Mouse (Mus musculus): ENCODE data around the gene Slc25a45. TPM values are rescaled to one million over a fixed set of nuclear protein-coding genes. Genes with fewer than 3 reads are reported as not detected.
A peak's percentile ranks its signal among the peaks of the same experiment; 100 is the strongest.

Slc25a45 gene
- polyA plus RNA-seq, 1 experiment from 2014 or later = 2.0 TPM

- H3K27me3 ChIP-seq = no peaks in the 10 kb centered on the region
- no peak overlapping the region for H3K4me2 ChIP-seq (replicated peaks)
- H3K9ac ChIP-seq = no peak overlapping the region
- no peak for ATAC-seq (ENCODE audit: low FRiP score)
- 86% methylated on average over 3 of the region's 3 CpGs for WGBS
- no peaks in the 10 kb centered on the region for H3K9me3 ChIP-seq (replicated peaks)
- no peak overlapping the region for H3K4me3 ChIP-seq
- 0 out of 2 replicates have a peak, but pooled peaks cover 3% of the 10 kb centered on the region for H3K36me3 ChIP-seq
- no peak overlapping the region for H3K27ac ChIP-seq
- H3K4me1 ChIP-seq = peaks cover 8% of the 10 kb centered on the region
Observed at GRCm38 (mm10) chr19:5887234-5887815, 9.7 kb downstream of the Slc25a45 start.

- ATAC-seq (ENCODE audit: low FRiP score) = no peak
- Histone ChIP-seq H3K9me3 (replicated peaks) (no peaks in the 10 kb centered on the region), H3K27ac (no peak overlapping the region), H3K27me3 (no peaks in the 10 kb centered on the region), H3K4me2 (replicated peaks) (no peak overlapping the region), H3K9ac (no peak overlapping the region), H3K4me3 (no peak overlapping the region), H3K4me1 (peaks cover 21% of the 10 kb centered on the region), H3K36me3 (0 out of 2 replicates have a peak, but pooled peaks cover 5% of the 10 kb centered on the region)
- 68% methylated on average over 4 of the region's 4 CpGs for WGBS
Observed at GRCm38 (mm10) chr19:5889211-5889610, 11.6 kb downstream of the Slc25a45 start.

- no peak overlapping the region for H3K27ac ChIP-seq
- no peak overlapping the region for H3K4me2 ChIP-seq (replicated peaks)
- H3K27me3 ChIP-seq = no peaks in the 10 kb centered on the region
- peaks cover 21% of the 10 kb centered on the region for H3K4me1 ChIP-seq
- WGBS = 95% methylated on average over 12 of the region's 12 CpGs
- no peaks in the 10 kb centered on the region for H3K9me3 ChIP-seq (replicated peaks)
- peaks cover 20% of the 10 kb centered on the region for H3K36me3 ChIP-seq
- no peak for ATAC-seq (ENCODE audit: low FRiP score)
- H3K9ac ChIP-seq = no peak overlapping the region
- H3K4me3 ChIP-seq = no peak overlapping the region
Observed at GRCm38 (mm10) chr19:5891521-5892258, 14.1 kb downstream of the Slc25a45 start.

DNA sequence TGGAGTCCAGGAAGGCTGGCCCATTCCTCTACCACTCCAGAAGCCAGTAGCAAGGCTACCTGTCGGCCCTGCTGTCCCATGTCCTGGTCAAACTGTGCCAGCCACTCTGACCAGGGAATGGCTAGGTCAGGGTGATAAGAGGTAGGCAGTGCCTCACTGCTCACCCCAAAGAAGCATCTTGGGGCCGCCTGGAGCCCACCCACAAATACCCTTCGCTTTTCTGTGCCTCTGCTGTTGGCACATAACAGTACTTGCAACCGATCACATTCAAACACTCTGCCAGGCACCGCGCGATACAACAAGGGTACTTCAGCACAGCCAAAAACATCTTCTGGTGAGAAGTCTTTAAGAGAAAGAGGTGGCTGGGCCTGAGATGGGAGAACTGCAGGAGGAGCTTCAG lies 14.7 kb downstream of the Slc25a45 start:
- peaks cover 24% of the 10 kb centered on the region for H3K36me3 ChIP-seq
- H3K27me3 ChIP-seq = no peaks in the 10 kb centered on the region
- H3K4me1 ChIP-seq = peaks cover 21% of the 10 kb centered on the region
- H3K4me3 ChIP-seq = 0 out of 2 replicates have a peak overlapping the region, but pooled peaks have one; percentile 70
- H3K27ac ChIP-seq = no peak overlapping the region
- 0 out of 2 replicates have a peak overlapping the region, but pooled peaks have one; percentile 81 for H3K4me2 ChIP-seq (replicated peaks)
- H3K9ac ChIP-seq = no peak overlapping the region
- no peak for ATAC-seq (ENCODE audit: low FRiP score)
- 97% methylated on average over 7 of the region's 7 CpGs for WGBS
- H3K9me3 ChIP-seq (replicated peaks) = no peaks in the 10 kb centered on the region

DNA sequence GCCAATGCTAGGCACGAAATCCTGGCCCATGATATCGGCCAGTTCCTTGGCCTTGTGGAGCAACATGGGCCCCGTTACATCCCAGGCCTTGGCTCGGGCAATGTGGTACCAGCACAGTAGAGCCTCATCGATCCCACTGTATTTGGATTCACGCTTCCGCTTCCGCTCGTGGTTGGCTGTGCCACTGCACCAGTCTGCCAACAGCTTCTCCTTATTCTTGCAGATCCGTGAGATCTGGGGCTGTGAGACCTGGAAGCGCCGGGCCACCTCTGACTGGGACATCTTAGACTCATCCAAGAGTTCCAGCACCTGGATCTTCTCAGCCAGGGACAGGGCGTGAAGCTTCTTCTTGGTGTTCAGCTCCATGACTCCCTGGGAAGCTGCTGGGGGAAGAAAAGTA lies 15.1 kb downstream of the Slc25a45 start:
- Histone ChIP-seq H3K27ac (no peak overlapping the region), H3K27me3 (no peaks in the 10 kb centered on the region), H3K9me3 (replicated peaks) (no peaks in the 10 kb centered on the region), H3K36me3 (peaks cover 28% of the 10 kb centered on the region), H3K4me3 (peak overlapping the region; percentile 70), H3K4me2 (replicated peaks) (peak overlapping the region; percentile 81), H3K9ac (peak overlapping the region; percentile 90), H3K4me1 (peaks cover 21% of the 10 kb centered on the region)
- 88% methylated on average over 13 of the region's 13 CpGs for WGBS
- no peak for ATAC-seq (ENCODE audit: low FRiP score)

DNA sequence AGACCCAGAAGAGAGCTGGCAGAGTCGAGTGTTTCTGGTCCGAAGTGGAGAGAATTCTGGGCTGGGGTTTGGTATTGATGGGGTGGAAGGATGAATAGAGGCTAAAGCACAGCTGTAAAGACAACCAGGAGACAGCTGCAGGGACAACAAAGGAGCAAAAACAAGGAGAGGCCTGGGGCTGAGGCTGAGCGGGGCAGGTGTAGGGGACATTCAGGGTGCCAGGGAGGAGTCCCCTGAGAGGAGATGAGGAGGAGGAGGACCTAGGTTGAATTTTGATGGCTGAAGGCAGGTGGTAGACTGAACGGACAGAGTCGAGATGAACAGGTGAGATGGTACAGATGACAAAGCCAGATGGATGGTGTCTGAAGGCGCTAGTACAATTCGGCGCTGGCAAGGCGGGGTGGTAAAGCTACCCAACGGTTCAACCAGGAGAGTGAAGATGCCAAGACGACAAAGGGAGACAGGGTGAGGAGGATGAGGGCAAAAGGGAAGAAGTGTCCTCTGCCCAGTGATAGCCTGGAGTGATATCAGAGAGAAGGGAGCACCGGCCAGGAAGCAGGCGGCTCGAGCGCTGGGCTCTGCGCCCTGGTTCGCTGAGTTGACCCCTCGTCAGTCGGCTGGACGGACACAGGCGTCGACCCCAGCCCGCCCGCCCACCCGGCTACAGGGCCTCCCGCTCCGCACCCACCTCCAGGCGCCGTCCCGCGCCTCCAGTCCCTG lies 15.8 kb downstream of the Slc25a45 start:
- Histone ChIP-seq H3K4me3 (peak overlapping the region; percentile 70), H3K4me2 (replicated peaks) (peak overlapping the region; percentile 81), H3K4me1 (peaks cover 21% of the 10 kb centered on the region), H3K9ac (peak overlapping the region; percentile 90), H3K27me3 (no peaks in the 10 kb centered on the region), H3K36me3 (peaks cover 34% of the 10 kb centered on the region), H3K9me3 (replicated peaks) (no peaks in the 10 kb centered on the region), H3K27ac (peak overlapping the region; percentile 76; the same call in 1 of the 2 replicates)
- no peak; the same call in none of the 2 replicates for ATAC-seq (ENCODE audit: low FRiP score)
- 7% methylated on average over 31 of the region's 31 CpGs for WGBS

- H3K27me3 ChIP-seq = no peaks in the 10 kb centered on the region
- H3K27ac ChIP-seq = peak within 1 kb of the TSS; percentile 76
- peaks cover 38% of the 10 kb centered on the region for H3K36me3 ChIP-seq
- peak within 1 kb of the TSS; percentile 90 for H3K9ac ChIP-seq
- 5% methylated on average over 36 of the region's 36 CpGs for WGBS
- H3K9me3 ChIP-seq (replicated peaks) = no peaks in the 10 kb centered on the region
- peaks cover 21% of the 10 kb centered on the region for H3K4me1 ChIP-seq
- H3K4me3 ChIP-seq = peak within 1 kb of the TSS; percentile 70
- peak; percentile 95 for ATAC-seq (ENCODE audit: low FRiP score)
- H3K4me2 ChIP-seq (replicated peaks) = peak within 1 kb of the TSS; percentile 81
Observed at GRCm38 (mm10) chr19:5894002-5894678, 16.5 kb downstream of the Slc25a45 start, which contains the start of gene Tigd3. Gene Tigd3 (minus strand): TSS chr19:5894149.

DNA sequence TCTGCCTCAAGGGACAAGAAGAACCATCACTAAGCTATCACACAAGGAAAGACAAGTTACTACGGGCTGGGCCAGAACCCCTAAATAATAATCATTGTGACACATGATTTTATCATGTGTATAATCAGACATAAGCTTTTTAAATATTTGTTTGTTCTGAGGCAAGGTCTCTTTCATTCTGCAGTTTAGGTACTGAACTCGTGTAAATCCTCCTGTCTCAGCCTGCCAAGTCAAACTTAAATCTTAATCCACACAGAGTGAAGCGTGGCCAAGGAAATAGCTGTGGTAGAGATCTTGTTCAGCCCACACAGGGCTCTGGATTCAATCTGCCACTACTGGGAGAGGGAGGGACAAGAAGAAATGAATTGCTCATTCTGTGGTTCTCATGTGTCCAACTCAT lies 29.7 kb downstream of the Slc25a45 start:
- 94% methylated on average over 3 of the region's 3 CpGs for WGBS
- Histone ChIP-seq H3K9me3 (replicated peaks) (no peaks in the 10 kb centered on the region), H3K4me1 (peaks cover 22% of the 10 kb centered on the region), H3K9ac (no peak overlapping the region), H3K36me3 (peaks cover 51% of the 10 kb centered on the region), H3K4me3 (no peak overlapping the region), H3K4me2 (replicated peaks) (no peak overlapping the region), H3K27me3 (no peaks in the 10 kb centered on the region), H3K27ac (no peak overlapping the region)
- no peak for ATAC-seq (ENCODE audit: low FRiP score)

DNA sequence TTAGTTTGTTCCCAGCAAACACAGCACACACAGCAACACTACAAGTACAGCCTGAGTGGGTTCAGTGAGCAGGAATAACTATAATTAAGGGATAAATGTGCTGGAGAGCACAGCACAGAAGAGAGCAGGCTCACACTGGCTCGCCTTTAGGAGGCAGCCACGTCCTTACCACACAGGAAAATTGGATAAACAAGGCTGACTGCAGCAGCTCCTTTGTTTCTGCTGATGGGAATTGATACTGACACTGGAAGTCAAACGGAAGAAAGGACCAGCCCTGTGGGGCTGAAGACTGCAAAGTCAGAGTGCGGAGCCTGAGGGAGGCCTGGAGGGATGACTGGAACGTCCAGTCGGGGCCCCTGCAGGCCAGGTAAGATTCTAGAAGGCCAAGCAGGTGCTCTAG lies 32.6 kb downstream of the Slc25a45 start:
- H3K4me2 ChIP-seq (replicated peaks) = peak overlapping the region; percentile 62
- 64% methylated on average over 6 of the region's 6 CpGs for WGBS
- H3K27me3 ChIP-seq = no peaks in the 10 kb centered on the region
- peak overlapping the region; percentile 47 for H3K9ac ChIP-seq
- no peak for ATAC-seq (ENCODE audit: low FRiP score)
- H3K4me1 ChIP-seq = peaks cover 29% of the 10 kb centered on the region
- H3K9me3 ChIP-seq (replicated peaks) = no peaks in the 10 kb centered on the region
- peak overlapping the region; percentile 20 for H3K4me3 ChIP-seq
- H3K27ac ChIP-seq = peak overlapping the region; percentile 69
- H3K36me3 ChIP-seq = peaks cover 21% of the 10 kb centered on the region

GRCm38 (mm10) chr19:5911430-5912102 lies 34.0 kb downstream of the Slc25a45 start:
- Histone ChIP-seq H3K27me3 (no peaks in the 10 kb centered on the region), H3K4me2 (replicated peaks) (peak overlapping the region; percentile 62), H3K4me1 (peaks cover 29% of the 10 kb centered on the region), H3K27ac (peak overlapping the region; percentile 85), H3K9ac (peak overlapping the region; percentile 90), H3K9me3 (replicated peaks) (no peaks in the 10 kb centered on the region), H3K4me3 (peak overlapping the region; percentile 92), H3K36me3 (peaks cover 8% of the 10 kb centered on the region)
- WGBS = 10% methylated on average over 14 of the region's 14 CpGs
- no peak for ATAC-seq (ENCODE audit: low FRiP score)

Data from hindbrain, embryonic 12.5 days (tissue).